Mouse (Mus musculus) embryonic stem cell, embryonic (primary cell): Measurements from ENCODE around the gene Slc39a3.

Experiments used
- CTCF ChIA-PET, 4 experiments: fragments of 300-600 bp in 2 of 4; fragments of 350-600 bp in 2 of 4; sonication (Branson Sonifier 250); formaldehyde crosslinking; loops; one replicate each; lab custom pipeline; 2022; ENCODE audit warnings: inconsistent platforms in 2 of 4; lab: Charles Lee
- POLR2A ChIA-PET, 4 experiments: fragments of 300-600 bp in 2 of 4; fragments of 350-600 bp in 2 of 4; sonication (Branson Sonifier 250); formaldehyde crosslinking; loops; one replicate each; lab custom pipeline; 2022; ENCODE audit warnings: antibody characterized with exemption in 4 of 4, inconsistent platforms in 1 of 4; lab: Charles Lee

The Slc39a3 gene

GRCm38 (mm10) chr10:81006005-81006677 lies 31.1 kb downstream of the Slc39a3 start:
- ChIA-PET CTCF (interaction anchor here in 3 of 4 experiments (0.6 to 2.1 kb wide), 9 partner anchors 9 to 67 kb away, joined by 3 to 6 read pairs (median 3); partner anchors contain the start of gene Gng7 (in 1 of the 3)), POLR2A (interaction anchor here in 2 of 4 experiments (0.6 to 3.1 kb wide), 5 partner anchors 9 to 118 kb away, joined by 3 to 10 read pairs (median 4); partner anchors contain the start of genes Gadd45b (in 2 of the 2) and Gng7 (in 1 of the 2))

DNA sequence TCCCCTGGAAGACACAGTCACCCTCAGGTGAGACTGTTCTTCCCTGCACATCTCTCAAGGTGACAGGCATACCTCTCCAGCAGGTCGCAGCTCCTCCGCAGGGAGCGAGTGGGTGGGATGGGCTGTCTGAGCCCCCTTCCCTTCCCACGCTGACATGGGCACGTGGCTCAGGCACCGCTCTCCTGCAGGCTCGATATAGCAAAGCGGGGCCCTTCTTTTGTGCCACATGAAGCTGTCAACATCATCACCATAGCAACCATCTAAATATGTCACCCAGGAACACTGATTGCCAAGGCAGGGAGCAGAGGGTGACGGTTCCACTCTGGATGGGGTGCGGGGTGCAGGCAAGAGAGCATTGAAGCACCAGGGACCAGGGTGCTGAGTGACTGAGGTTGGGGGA lies 36.1 kb downstream of the Slc39a3 start:
- ChIA-PET POLR2A (interaction anchor here in 3 of 4 experiments (0.6 to 3.8 kb wide), 19 partner anchors 10 to 325 kb away, joined by 3 to 20 read pairs (median 4); partner anchors contain the start of genes Gadd45b (in 3 of the 3), Gng7 (in 2 of the 3), Eef2 (in 1 of the 3) and Map2k2 (in 1 of the 3)), CTCF (interaction anchor here (0.5 to 13.3 kb wide), 26 partner anchors 10 to 258 kb away, joined by 3 to 353 read pairs (median 3); partner anchors contain the start of genes Gng7 (in 1 of the 4), Sgta (in 1 of the 4) and Slc39a3 (in 1 of the 4))

- ChIA-PET CTCF (interaction anchor here (0.5 to 13.3 kb wide), 22 partner anchors 14 to 259 kb away, joined by 3 to 353 read pairs (median 3); partner anchors contain the start of genes Gng7 (in 1 of the 4), Sgta (in 1 of the 4) and Slc39a3 (in 1 of the 4)), POLR2A (interaction anchor here in 3 of 4 experiments (0.7 to 3.8 kb wide), 19 partner anchors 11 to 324 kb away, joined by 3 to 20 read pairs (median 4); partner anchors contain the start of genes Gadd45b (in 3 of the 3), Gng7 (in 2 of the 3), Eef2 (in 1 of the 3) and Map2k2 (in 1 of the 3))
Measured at GRCm38 (mm10) chr10:81000197-81001062, 36.8 kb downstream of the Slc39a3 start.

DNA sequence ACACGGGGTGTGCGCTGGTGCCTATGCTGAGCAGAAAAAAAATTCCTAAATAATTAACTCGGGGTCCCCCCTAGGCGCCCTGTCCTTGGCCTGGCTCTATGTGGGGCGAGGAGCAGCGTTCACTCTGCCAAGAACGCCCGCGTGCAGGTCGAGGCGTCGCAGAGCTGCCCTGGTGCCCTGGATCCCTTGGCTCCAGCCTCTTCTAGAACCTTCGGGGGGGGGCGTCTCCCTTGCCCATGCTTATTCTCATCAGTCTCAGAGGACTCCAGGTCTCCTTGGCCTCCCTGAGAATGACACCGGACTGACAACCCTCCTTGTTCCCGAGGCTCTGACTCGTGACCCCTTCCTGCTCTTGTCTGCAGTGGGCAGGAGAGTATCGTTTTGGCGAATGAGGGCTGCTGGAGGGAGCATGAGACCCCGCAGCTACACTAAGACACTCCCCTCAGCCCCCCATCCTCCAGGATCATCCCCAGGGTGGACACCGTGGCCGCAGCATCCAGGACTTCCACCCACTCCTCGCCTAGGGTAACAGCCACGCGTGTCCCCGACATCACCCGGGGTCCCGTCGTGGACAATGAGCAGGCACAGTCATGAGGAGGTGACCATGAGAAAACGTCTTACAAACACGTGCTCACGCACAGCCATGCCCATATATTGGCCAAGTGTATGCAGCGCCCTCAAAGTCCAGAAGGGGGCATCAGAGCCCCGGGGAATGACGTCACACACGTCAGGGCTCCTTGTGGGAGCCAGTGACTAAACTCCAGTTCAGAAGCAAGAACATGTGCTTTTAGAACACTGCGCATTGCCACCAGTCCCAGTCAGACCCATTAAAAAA lies 37.6 kb downstream of the Slc39a3 start:
- POLR2A ChIA-PET: interaction anchor here (0.6 to 11.5 kb wide), 42 partner anchors 9 to 257 kb away, joined by 3 to 407 read pairs (median 5); partner anchors contain the start of genes Eef2 (in 3 of the 4), Gadd45b (in 3 of the 4), Gng7 (in 2 of the 4) and Ap3d1 (in 1 of the 4)

GRCm38 (mm10) chr10:80998778-80999177 lies 38.4 kb downstream of the Slc39a3 start:
- ChIA-PET CTCF (interaction anchor here (0.6 to 13.3 kb wide), 71 partner anchors 8 to 978 kb away, joined by 3 to 353 read pairs (median 4); partner anchors contain the start of genes Gadd45b (in 3 of the 4), Slc39a3 (in 3 of the 4), Diras1 (in 2 of the 4) and Gng7 (in 2 of the 4)), POLR2A (interaction anchor here (0.6 to 11.5 kb wide), 42 partner anchors 8 to 257 kb away, joined by 3 to 407 read pairs (median 4); partner anchors contain the start of genes Eef2 (in 3 of the 4), Gadd45b (in 3 of the 4), Ap3d1 (in 1 of the 4) and Gng7 (in 1 of the 4))

More for the DNA sequence above, 37.6 kb downstream of the Slc39a3 start:
- CTCF ChIA-PET: interaction anchor here (0.6 to 13.3 kb wide), 60 partner anchors 8 to 676 kb away, joined by 3 to 353 read pairs (median 4); partner anchors contain the start of genes Slc39a3 (in 3 of the 4), Gadd45b (in 2 of the 4), Gng7 (in 2 of the 4) and Diras1 (in 1 of the 4)

DNA sequence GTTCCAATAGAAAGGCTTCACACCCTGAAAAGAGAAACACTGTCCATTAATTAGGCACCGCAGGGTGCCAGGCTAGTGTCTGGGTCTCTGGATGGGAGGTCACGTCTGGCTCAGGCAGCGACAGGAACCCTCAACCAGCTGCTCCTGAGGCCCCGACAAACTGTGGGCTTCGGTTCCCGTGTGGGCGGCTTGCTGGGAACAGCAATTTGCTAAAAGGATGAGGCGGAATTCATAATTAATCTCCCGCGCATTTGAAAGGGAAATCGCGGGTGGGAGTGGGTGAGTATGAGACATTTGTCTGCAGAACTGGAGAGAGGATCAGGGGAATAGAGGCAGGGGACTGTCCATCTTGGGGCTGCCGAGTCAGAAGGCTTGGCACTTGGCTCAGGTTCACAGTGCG lies 39.2 kb downstream of the Slc39a3 start:
- CTCF ChIA-PET: interaction anchor here (0.6 to 13.3 kb wide), 31 partner anchors 7 to 977 kb away, joined by 3 to 353 read pairs (median 5); partner anchors contain the start of genes Diras1 (in 1 of the 4), Eef2 (in 1 of the 4), Gadd45b (in 1 of the 4) and Gng7 (in 1 of the 4)
- POLR2A ChIA-PET: interaction anchor here (0.6 to 11.5 kb wide), 19 partner anchors 7 to 178 kb away, joined by 3 to 407 read pairs (median 5); partner anchors contain the start of genes Gadd45b (in 3 of the 4), Eef2 (in 1 of the 4), Gng7 (in 1 of the 4) and Lmnb2 (in 1 of the 4)

GRCm38 (mm10) chr10:80997332-80997731 lies 39.9 kb downstream of the Slc39a3 start:
- ChIA-PET CTCF (interaction anchor here (0.6 to 13.3 kb wide), 24 partner anchors 10 to 250 kb away, joined by 3 to 353 read pairs (median 8); partner anchors contain the start of genes Gadd45b (in 3 of the 4), Eef2 (in 1 of the 4), Gng7 (in 1 of the 4) and Lmnb2 (in 1 of the 4)), POLR2A (interaction anchor here in 3 of 4 experiments (0.9 to 11.5 kb wide), 14 partner anchors 18 to 179 kb away, joined by 3 to 407 read pairs (median 4); partner anchors contain the start of genes Gadd45b (in 3 of the 3), Eef2 (in 1 of the 3) and Sgta (in 1 of the 3))

DNA sequence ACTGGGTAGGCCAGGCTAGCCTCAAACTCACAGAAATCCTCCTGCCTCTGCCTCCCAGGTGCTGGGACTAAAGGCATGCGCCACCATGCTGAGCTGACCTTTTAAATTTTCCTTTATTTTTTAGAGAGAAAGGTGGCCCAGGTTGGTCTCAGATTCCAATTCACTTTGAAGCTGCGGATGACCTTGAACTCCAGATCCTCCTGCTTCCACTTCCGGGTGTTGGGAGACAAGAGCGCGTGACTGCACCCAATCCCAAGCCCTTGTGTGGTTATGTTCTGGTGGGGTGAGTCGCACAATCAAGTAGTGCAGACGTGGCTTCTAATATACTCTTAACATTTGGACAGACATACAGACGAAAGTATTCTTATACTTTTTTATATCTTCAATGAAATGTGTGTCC lies 40.7 kb downstream of the Slc39a3 start:
- POLR2A ChIA-PET: interaction anchor here in 3 of 4 experiments (0.8 to 11.5 kb wide), 25 partner anchors 11 to 245 kb away, joined by 3 to 407 read pairs (median 4); partner anchors contain the start of genes Gadd45b (in 3 of the 3), Amh (in 1 of the 3), Eef2 (in 1 of the 3) and Map2k2 (in 1 of the 3)
- CTCF ChIA-PET: interaction anchor here (0.6 to 13.3 kb wide), 30 partner anchors 11 to 295 kb away, joined by 3 to 353 read pairs (median 5); partner anchors contain the start of genes Gadd45b (in 2 of the 4), Diras1 (in 1 of the 4), Eef2 (in 1 of the 4) and Gng7 (in 1 of the 4)

- ChIA-PET POLR2A (interaction anchor here (0.6 to 11.5 kb wide), 42 partner anchors 10 to 450 kb away, joined by 3 to 407 read pairs (median 5); partner anchors contain the start of genes Gadd45b (in 4 of the 4), Eef2 (in 2 of the 4), Gng7 (in 2 of the 4) and Amh (in 1 of the 4)), CTCF (interaction anchor here (0.5 to 13.3 kb wide), 111 partner anchors 8 to 1069 kb away, joined by 3 to 353 read pairs (median 4); partner anchors contain the start of genes Gadd45b (in 3 of the 4), Lmnb2 (in 3 of the 4), Slc39a3 (in 2 of the 4) and Ap3d1 (in 1 of the 4))
Measured at GRCm38 (mm10) chr10:80995091-80995632, 42.1 kb downstream of the Slc39a3 start.

DNA sequence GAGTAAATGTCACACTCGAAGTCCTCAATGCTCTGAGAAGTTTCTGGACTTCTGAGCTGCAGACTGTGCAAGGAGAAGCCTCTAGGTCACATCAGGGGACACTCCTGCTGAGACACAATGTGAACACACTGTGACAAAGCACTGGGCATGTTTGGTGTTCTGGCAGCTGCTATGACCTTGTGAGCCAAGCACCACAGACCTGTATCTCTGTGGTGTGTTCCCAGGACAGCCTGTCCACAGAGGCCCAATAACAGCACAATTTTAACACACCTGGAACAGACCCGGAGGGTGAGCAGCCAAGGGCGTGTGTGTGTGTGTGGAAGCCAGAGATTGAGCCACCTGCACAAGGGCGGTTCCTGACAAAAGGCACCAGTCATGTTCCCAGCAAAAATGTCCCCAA lies 42.6 kb downstream of the Slc39a3 start:
- CTCF ChIA-PET: interaction anchor here (0.5 to 13.3 kb wide), 106 partner anchors 9 to 1069 kb away, joined by 3 to 353 read pairs (median 4); partner anchors contain the start of genes Gadd45b (in 3 of the 4), Lmnb2 (in 3 of the 4), Slc39a3 (in 2 of the 4) and Ap3d1 (in 1 of the 4)
- POLR2A ChIA-PET: interaction anchor here (0.6 to 11.5 kb wide), 39 partner anchors 9 to 250 kb away, joined by 3 to 407 read pairs (median 5); partner anchors contain the start of genes Gadd45b (in 4 of the 4), Eef2 (in 2 of the 4), Gng7 (in 2 of the 4) and Amh (in 1 of the 4)

DNA sequence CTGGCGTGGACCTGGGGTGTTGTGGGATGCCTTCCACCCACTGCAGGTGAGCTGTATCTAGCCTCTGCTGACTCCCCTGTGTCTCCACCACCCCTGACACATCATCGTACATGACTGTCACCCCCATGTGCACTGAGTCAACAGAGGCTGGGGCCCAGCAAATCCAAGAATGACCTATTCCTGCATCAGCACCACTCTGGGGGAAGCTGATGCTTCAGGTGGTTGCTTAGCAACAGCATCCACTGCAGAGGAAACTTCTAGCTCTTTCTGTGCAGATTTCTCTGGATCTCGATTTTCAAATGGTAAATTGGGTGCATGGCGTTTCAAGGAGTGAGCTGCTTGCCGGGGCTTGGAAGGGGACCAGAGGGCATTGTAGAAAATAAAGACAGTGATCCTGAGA lies 44.0 kb downstream of the Slc39a3 start:
- CTCF ChIA-PET: interaction anchor here (0.5 to 13.3 kb wide), 19 partner anchors 32 to 567 kb away, joined by 3 to 353 read pairs (median 4); partner anchors contain the start of genes Gadd45b (in 2 of the 4) and Diras1 (in 1 of the 4)
- POLR2A ChIA-PET: interaction anchor here (0.5 to 11.5 kb wide), 19 partner anchors 8 to 329 kb away, joined by 3 to 407 read pairs (median 3); partner anchors contain the start of genes Gadd45b (in 4 of the 4) and Timm13 (in 1 of the 4)

DNA sequence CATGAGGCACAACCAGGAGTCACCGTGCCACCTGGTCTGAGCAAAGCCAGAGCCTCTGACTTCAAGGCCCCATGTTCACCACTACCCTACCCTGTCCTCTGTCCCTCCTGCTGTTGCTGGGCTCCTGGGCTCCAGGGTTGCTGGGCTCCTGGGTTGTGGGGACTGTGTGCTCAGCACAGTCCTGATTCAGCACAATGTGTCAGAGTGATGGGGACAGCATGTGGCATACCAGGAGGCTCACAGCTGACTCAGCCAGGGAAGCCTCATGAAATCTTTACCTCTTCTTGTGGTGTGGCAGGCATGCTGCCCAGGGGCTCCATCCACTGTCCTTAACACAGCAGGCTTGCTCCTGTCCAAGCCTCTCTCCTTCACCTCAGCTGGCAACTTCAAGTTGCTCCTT lies 45.3 kb downstream of the Slc39a3 start:
- CTCF ChIA-PET: interaction anchor here (0.5 to 13.3 kb wide), 18 partner anchors 26 to 288 kb away, joined by 3 to 353 read pairs (median 8); partner anchors contain the start of gene Gadd45b (in 3 of the 4)
- POLR2A ChIA-PET: interaction anchor here in 3 of 4 experiments (1.3 to 11.5 kb wide), 7 partner anchors 26 to 110 kb away, joined by 3 to 407 read pairs (median 8); partner anchors contain the start of gene Gadd45b (in 3 of the 3)

GRCm38 (mm10) chr10:80991007-80991406 lies 46.2 kb downstream of the Slc39a3 start:
- ChIA-PET POLR2A (interaction anchor here in 3 of 4 experiments (0.6 to 11.5 kb wide), 48 partner anchors 8 to 560 kb away, joined by 3 to 407 read pairs (median 4); partner anchors contain the start of genes Gadd45b (in 3 of the 3), Ap3d1 (in 1 of the 3), Eef2 (in 1 of the 3) and Gng7 (in 1 of the 3)), CTCF (interaction anchor here (0.5 to 13.3 kb wide), 82 partner anchors 8 to 452 kb away, joined by 3 to 353 read pairs (median 4); partner anchors contain the start of genes Gadd45b (in 4 of the 4), Atp8b3 (in 1 of the 4), Gng7 (in 1 of the 4) and Lmnb2 (in 1 of the 4))
